Mouse (Mus musculus): ENCODE measurements at regions not wholly inside any gene's neighbourhood (a gene's known extent, or its start where the extent isn't known, plus 50 kb on each side); places are given as distances from the start of the nearest gene placed in this dataset.

- no peak for DNase-seq
These were observed 57.6 kb upstream of the Exoc6 start for GRCm38 (mm10) chr19:37492572-37492971.

GRCm38 (mm10) chr19:37493378-37493777 is 56.8 kb upstream of the Exoc6 start:
- no peak for DNase-seq

- DNase-seq, result peak; percentile 32
These were observed 56.2 kb upstream of the Exoc6 start for GRCm38 (mm10) chr19:37493921-37494485.

GRCm38 (mm10) chr19:37494806-37495205 is 55.4 kb upstream of the Exoc6 start:
- DNase-seq, result no peak

- DNase-seq, result peak; percentile 53
These were observed 54.6 kb upstream of the Exoc6 start for GRCm38 (mm10) chr19:37495319-37496270.

- no peak for DNase-seq
These were observed 53.5 kb upstream of the Exoc6 start for GRCm38 (mm10) chr19:37496759-37497158.

- no peak for DNase-seq
These were observed 53.1 kb upstream of the Exoc6 start for GRCm38 (mm10) chr19:37497161-37497560.

- DNase-seq, result no peak
These were observed 51.8 kb upstream of the Exoc6 start for GRCm38 (mm10) chr19:37498438-37498837.
